Mouse (Mus musculus): ENCODE measurements around the gene Apip.
A peak's percentile ranks its signal among the peaks of the same experiment; 100 is the strongest.

Gene Apip

GRCm38 (mm10) chr2:103102595-103102994 is 29.1 kb downstream of the Apip start:
- DNase-seq (ENCODE audit: low spot score in 2 of 2): no peak

- DNase-seq (ENCODE audit: low spot score in 2 of 2): no peak
Measured at GRCm38 (mm10) chr2:103106172-103106571, 32.7 kb downstream of the Apip start.

- DNase-seq (ENCODE audit: low spot score in 2 of 2): no peak
Measured at GRCm38 (mm10) chr2:103111669-103112068, 38.2 kb downstream of the Apip start.

DNA sequence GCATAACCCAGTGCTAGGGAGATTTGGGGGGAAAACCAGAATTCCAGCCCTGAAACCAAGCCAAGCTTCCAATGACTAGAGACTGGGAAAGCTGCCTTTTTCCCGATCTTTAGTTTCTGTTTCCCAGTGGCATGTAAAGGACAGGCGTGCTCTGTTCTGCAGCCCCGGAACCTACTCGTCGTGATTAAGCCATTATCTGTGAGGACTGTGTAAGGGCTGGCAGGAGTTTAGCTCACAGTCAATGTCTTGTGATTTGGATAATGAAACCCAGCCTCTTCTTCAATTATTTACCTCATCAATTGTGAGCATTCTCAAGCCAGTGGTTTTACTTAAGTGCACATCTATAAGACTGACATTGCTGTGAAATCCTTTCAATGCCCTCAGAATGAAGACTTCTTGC is 43.7 kb downstream of the Apip start:
- DNase-seq (ENCODE audit: low spot score in 2 of 2): no peak

GRCm38 (mm10) chr2:103118324-103119196 is 45.1 kb downstream of the Apip start:
- DNase-seq (ENCODE audit: low spot score in 2 of 2): no peak

GRCm38 (mm10) chr2:103119197-103119854 is 45.9 kb downstream of the Apip start:
- DNase-seq (ENCODE audit: low spot score in 2 of 2): no peak

DNA sequence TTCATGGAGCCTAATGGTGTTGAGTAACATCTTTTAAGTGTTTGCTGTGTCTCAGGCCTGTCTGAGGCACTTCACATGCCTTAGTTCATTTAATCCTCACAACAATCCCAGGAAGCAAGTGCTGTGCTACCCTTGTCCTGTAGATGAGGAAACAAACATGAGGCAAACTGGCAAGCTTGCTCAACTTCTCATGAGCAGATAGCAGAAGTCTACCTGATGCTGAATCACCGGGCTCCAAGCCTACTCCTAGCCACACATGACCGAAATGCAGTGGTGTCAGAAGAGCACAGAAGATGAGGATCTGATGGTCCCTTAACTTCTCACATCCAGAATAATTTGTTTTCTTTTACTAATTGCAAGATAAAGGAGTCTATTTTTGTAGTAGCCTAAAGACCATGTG is 56.2 kb downstream of the Apip start:
- DNase-seq (ENCODE audit: low spot score in 2 of 2): no peak

GRCm38 (mm10) chr2:103131145-103131544 is 57.7 kb downstream of the Apip start:
- DNase-seq (ENCODE audit: low spot score in 2 of 2): no peak

- DNase-seq (ENCODE audit: low spot score in 2 of 2): peak; percentile 35 to 44
Measured at GRCm38 (mm10) chr2:103138529-103139265, 65.2 kb downstream of the Apip start.
